Mouse (Mus musculus) erythroblast, embryonic 14.5 days (primary cell): ENCODE measurements around the gene Evi5l. TPM values are rescaled to one million over a fixed set of nuclear protein-coding genes. Genes with fewer than 3 reads are reported as not detected.

Experiments used
- H3K27me3 ChIP-seq: 2 replicates; pipeline ENCODE4 v1.6.1; 2012; ENCODE audit warnings: inconsistent platforms; ENCODE audit not compliant: control insufficient read depth
- H3K36me3 ChIP-seq: 2 replicates; pipeline ENCODE4 v1.6.1; 2012; ENCODE audit warnings: mild to moderate bottlenecking, inconsistent platforms; ENCODE audit not compliant: control insufficient read depth
- H3K4me1 ChIP-seq: 2 replicates; pipeline ENCODE4 v1.6.1; 2012; ENCODE audit warnings: inconsistent platforms; ENCODE audit not compliant: control insufficient read depth
- H3K4me3 ChIP-seq: replicated peaks from 2 replicates; pipeline ENCODE3; 2012; ENCODE audit warnings: moderate library complexity, mild to moderate bottlenecking, inconsistent platforms
- H3K9me3 ChIP-seq: 2 replicates; pipeline ENCODE4 v1.6.1; 2012; ENCODE audit warnings: low read length, inconsistent platforms, mixed read lengths; ENCODE audit not compliant: control insufficient read depth
- GATA1 ChIP-seq: IDR thresholded peaks from 2 replicates; pipeline ENCODE4 v1.6.1; 2012; ENCODE audit warnings: low read length, inconsistent platforms, mixed read lengths
- TAL1 ChIP-seq: IDR thresholded peaks from 3 replicates; pipeline ENCODE4 v1.6.1; 2012; ENCODE audit warnings: low read length, inconsistent platforms, mixed read lengths
- polyA plus RNA-seq: library from polyadenylated mRNA; stranded (reverse); fragments of >175 nt; gene quantifications from 2 replicates; pipeline ENCODE4 v1.2.3, GENCODE M21; 2012

Evi5l gene
- polyA plus RNA-seq, 1 experiment, result 1.5 TPM

- TF ChIP-seq TAL1, result no peak
- no peak for TF ChIP-seq GATA1
- Histone ChIP-seq H3K4me1 (peaks cover 55% of the 10 kb centered on the region), H3K9me3 (no peaks in the 10 kb centered on the region), H3K27me3 (no peaks in the 10 kb centered on the region), H3K36me3 (peaks cover 69% of the 10 kb centered on the region), H3K4me3 (no peak overlapping the region)
Measured at GRCm38 (mm10) chr8:4257350-4257749, 91.0 kb downstream of the Evi5l start.

- no peaks in the 10 kb centered on the region for H3K9me3 ChIP-seq
- H3K27me3 ChIP-seq, result no peaks in the 10 kb centered on the region
- peaks cover 78% of the 10 kb centered on the region for H3K36me3 ChIP-seq
- TF ChIP-seq GATA1, result no peak
- TF ChIP-seq TAL1, result no peak
- peak overlapping the region; percentile 69 for H3K4me3 ChIP-seq
- H3K4me1 ChIP-seq, result peaks cover 52% of the 10 kb centered on the region
Measured at GRCm38 (mm10) chr8:4258233-4258632, 91.9 kb downstream of the Evi5l start.

GRCm38 (mm10) chr8:4258678-4259077, 92.3 kb downstream of the Evi5l start:
- no peak for TF ChIP-seq TAL1
- no peak for TF ChIP-seq GATA1
- no peaks in the 10 kb centered on the region for H3K27me3 ChIP-seq

GRCm38 (mm10) chr8:4259125-4259804, 92.9 kb downstream of the Evi5l start, which contains the start of gene Ctxn1:
Gene Ctxn1, minus strand, starts transcription at chr8:4259274.
- TF ChIP-seq GATA1 (no peak), TAL1 (no peak)
- H3K36me3 ChIP-seq, result peaks cover 86% of the 10 kb centered on the region

More at GRCm38 (mm10) chr8:4258678-4259077, 92.3 kb downstream of the Evi5l start:
- peak overlapping the region; percentile 69 for H3K4me3 ChIP-seq
- peaks cover 82% of the 10 kb centered on the region for H3K36me3 ChIP-seq
- no peaks in the 10 kb centered on the region for H3K9me3 ChIP-seq
- peaks cover 48% of the 10 kb centered on the region for H3K4me1 ChIP-seq

GRCm38 (mm10) chr8:4259805-4260170, 93.4 kb downstream of the Evi5l start:
- Histone ChIP-seq H3K4me1 (peaks cover 39% of the 10 kb centered on the region), H3K36me3 (peaks cover 86% of the 10 kb centered on the region), H3K27me3 (no peaks in the 10 kb centered on the region), H3K4me3 (no peak overlapping the region), H3K9me3 (no peaks in the 10 kb centered on the region)
- TF ChIP-seq GATA1 (no peak), TAL1 (no peak)

More at GRCm38 (mm10) chr8:4259125-4259804, 92.9 kb downstream of the Evi5l start, which contains the start of gene Ctxn1:
- Histone ChIP-seq H3K4me3 (peak within 1 kb of the TSS; percentile 69), H3K27me3 (no peaks in the 10 kb centered on the region), H3K9me3 (no peaks in the 10 kb centered on the region), H3K4me1 (peaks cover 42% of the 10 kb centered on the region)

Other genes with a start within 250 kb of the Evi5l start
- not detected in 2 replicates for gene Cd209b, start 239.7 kb upstream of the Evi5l start, polyA plus RNA-seq
- not detected in 2 replicates for gene Cd209c, start 211.8 kb upstream of the Evi5l start, polyA plus RNA-seq
- not detected in 2 replicates for gene Cd209f, start 60.7 kb upstream of the Evi5l start, polyA plus RNA-seq
- gene Cd209g, start 32.5 kb upstream of the Evi5l start, polyA plus RNA-seq, result 0.04 TPM in 1 of 2 replicates, not detected in the other
- not detected in 2 replicates for gene Prr36, start 50.9 kb downstream of the Evi5l start, polyA plus RNA-seq
- 0.02 TPM in 1 of 2 replicates, not detected in the other for gene Lrrc8e, start 60.3 kb downstream of the Evi5l start, polyA plus RNA-seq
- 9.1 and 9.9 TPM in 2 replicates for gene Map2k7, start 72.2 kb downstream of the Evi5l start, polyA plus RNA-seq
- gene Gm49320, start 72.3 kb downstream of the Evi5l start, polyA plus RNA-seq, result 0.25 and 0.38 TPM in 2 replicates
- gene Tgfbr3l, start 81.6 kb downstream of the Evi5l start, polyA plus RNA-seq, result 1.1 and 1.3 TPM in 2 replicates
- 5.1 and 6.0 TPM in 2 replicates for gene Snapc2, start 86.5 kb downstream of the Evi5l start, polyA plus RNA-seq
- gene Ctxn1, start 92.7 kb downstream of the Evi5l start, polyA plus RNA-seq, result 0.32 and 0.42 TPM in 2 replicates
- 4.0 and 5.5 TPM in 2 replicates for gene Timm44, start 109.3 kb downstream of the Evi5l start, polyA plus RNA-seq
- gene Ccl25, start 158.6 kb downstream of the Evi5l start, polyA plus RNA-seq, result 0.06 and 0.15 TPM in 2 replicates
- 1.1 and 1.2 TPM in 2 replicates for gene Elavl1, start 158.8 kb downstream of the Evi5l start, polyA plus RNA-seq